Mouse (Mus musculus) embryonic facial prominence, embryonic 12.5 days (tissue): ENCODE measurements around the gene Map2k5. TPM values are rescaled to one million over a fixed set of nuclear protein-coding genes. Genes with fewer than 3 reads are reported as not detected.

ENCODE experiments used
- ATAC-seq: fragments of 200-750 bp; cut with Nextera tagmentation; 2 replicates; pipeline ENCODE4 v1.8.0; 2017; ENCODE audit not compliant: insufficient number of reproducible peaks, insufficient read depth, low FRiP score, low TSS enrichment
- H3K27ac ChIP-seq: fragments of 300-500 bp; sonication (generic); 2 replicates; pipeline ENCODE4 v1.5.1; 2016; ENCODE audit warnings: mild to moderate bottlenecking
- H3K27me3 ChIP-seq: fragments of 300-500 bp; sonication (generic); 2 replicates; pipeline ENCODE4 v1.6.1; 2016; ENCODE audit warnings: mild to moderate bottlenecking, moderate library complexity
- H3K36me3 ChIP-seq: fragments of 300-500 bp; sonication (generic); 2 replicates; pipeline ENCODE4 v1.6.1; 2016; ENCODE audit warnings: mild to moderate bottlenecking
- H3K4me1 ChIP-seq: fragments of 300-500 bp; sonication (generic); 2 replicates; pipeline ENCODE4 v1.6.1; 2016
- H3K4me2 ChIP-seq: fragments of 300-500 bp; sonication (generic); replicated peaks from 2 replicates; pipeline ENCODE4 v1.6.1; 2016; ENCODE audit warnings: mild to moderate bottlenecking, moderate library complexity
- H3K4me3 ChIP-seq: fragments of 300-500 bp; sonication (generic); 2 replicates; pipeline ENCODE4 v1.5.1; 2016; ENCODE audit warnings: mild to moderate bottlenecking
- H3K9ac ChIP-seq: fragments of 300-500 bp; sonication (generic); 2 replicates; pipeline ENCODE4 v1.6.1; 2016; ENCODE audit warnings: mild to moderate bottlenecking, moderate library complexity
- H3K9me3 ChIP-seq: fragments of 300-500 bp; sonication (generic); 2 replicates; pipeline ENCODE4 v1.6.1; 2016; ENCODE audit warnings: mild to moderate bottlenecking, moderate library complexity
- WGBS: fragments of 180-500 bp; shearing (Covaris S2); methylation state at CpG from one replicate; pipeline ENCODE4 v1.1.7; 2016; 5-methylcytosine and 5-hydroxymethylcytosine counted together
- polyA plus RNA-seq: library from polyadenylated mRNA; unstranded; fragments of >200 nt; fragmentation: Nextera tagmentation; extraction: Ambion mirVana; gene quantifications from 2 replicates; pipeline ENCODE4 v1.2.1, GENCODE M21; 2016

Map2k5 gene
- polyA plus RNA-seq, 1 experiment from 2014 or later: 43.7 TPM

- H3K36me3 ChIP-seq: peaks cover 27% of the 10 kb centered on the region; the same call in 1 of the 2 replicates
- H3K4me2 ChIP-seq: no peak overlapping the region
- no peak overlapping the region for H3K27ac ChIP-seq
- H3K9ac ChIP-seq: no peak overlapping the region
- no peaks in the 10 kb centered on the region for H3K27me3 ChIP-seq
- H3K4me1 ChIP-seq: peaks cover 27% of the 10 kb centered on the region
- ATAC-seq: no peak
- 85% methylated on average over 2 of the region's 2 CpGs for WGBS
- H3K9me3 ChIP-seq: no peaks in the 10 kb centered on the region
- H3K4me3 ChIP-seq: no peak overlapping the region
Measured at GRCm38 (mm10) chr9:63373315-63373714, 4.4 kb downstream of the Map2k5 start.

GRCm38 (mm10) chr9:63372541-63372940 is 5.2 kb downstream of the Map2k5 start:
- peaks cover 27% of the 10 kb centered on the region; the same call in 1 of the 2 replicates for H3K36me3 ChIP-seq
- WGBS: 73% methylated on average over 8 of the region's 8 CpGs

GRCm38 (mm10) chr9:63360410-63360809 is 17.3 kb downstream of the Map2k5 start:
- no peak overlapping the region for H3K9ac ChIP-seq
- WGBS: 49% methylated on average over 3 of the region's 3 CpGs
- H3K27me3 ChIP-seq: no peaks in the 10 kb centered on the region
- no peak overlapping the region for H3K4me3 ChIP-seq
- H3K36me3 ChIP-seq: peaks cover 19% of the 10 kb centered on the region
- no peak for ATAC-seq
- no peaks in the 10 kb centered on the region for H3K9me3 ChIP-seq
- no peak overlapping the region for H3K27ac ChIP-seq
- H3K4me1 ChIP-seq: 0 out of 2 replicates have a peak, but pooled peaks cover 3% of the 10 kb centered on the region
- H3K4me2 ChIP-seq: no peak overlapping the region

More at GRCm38 (mm10) chr9:63372541-63372940, 5.2 kb downstream of the Map2k5 start:
- Histone ChIP-seq H3K4me2 (no peak overlapping the region), H3K27me3 (no peaks in the 10 kb centered on the region), H3K4me1 (peaks cover 27% of the 10 kb centered on the region), H3K4me3 (no peak overlapping the region), H3K9ac (no peak overlapping the region), H3K27ac (no peak overlapping the region), H3K9me3 (no peaks in the 10 kb centered on the region)
- ATAC-seq: no peak

- peaks cover 6% of the 10 kb centered on the region; the same call in 1 of the 2 replicates for H3K4me1 ChIP-seq
- H3K9me3 ChIP-seq: no peaks in the 10 kb centered on the region
- ATAC-seq: no peak
- WGBS: 87% methylated on average over 5 of the region's 5 CpGs
- H3K27ac ChIP-seq: no peak overlapping the region
- no peaks in the 10 kb centered on the region for H3K27me3 ChIP-seq
- no peak overlapping the region for H3K4me3 ChIP-seq
- no peak overlapping the region for H3K4me2 ChIP-seq
- H3K36me3 ChIP-seq: peaks cover 15% of the 10 kb centered on the region
- H3K9ac ChIP-seq: no peak overlapping the region
Measured at GRCm38 (mm10) chr9:63359016-63359415, 18.7 kb downstream of the Map2k5 start.

- Histone ChIP-seq H3K9me3 (no peaks in the 10 kb centered on the region), H3K9ac (no peak overlapping the region), H3K36me3 (peaks cover 15% of the 10 kb centered on the region), H3K4me1 (peaks cover 3% of the 10 kb centered on the region; the same call in 1 of the 2 replicates), H3K4me2 (no peak overlapping the region), H3K27ac (no peak overlapping the region), H3K27me3 (no peaks in the 10 kb centered on the region), H3K4me3 (no peak overlapping the region)
- 88% methylated on average over 4 of the region's 4 CpGs for WGBS
- no peak for ATAC-seq
Measured at GRCm38 (mm10) chr9:63356721-63357120, 21.0 kb downstream of the Map2k5 start.

GRCm38 (mm10) chr9:63356278-63356677 is 21.4 kb downstream of the Map2k5 start:
- H3K36me3 ChIP-seq: peaks cover 15% of the 10 kb centered on the region
- WGBS: 87% methylated on average over 9 of the region's 9 CpGs
- H3K27ac ChIP-seq: no peak overlapping the region
- no peaks in the 10 kb centered on the region for H3K9me3 ChIP-seq
- no peak overlapping the region for H3K9ac ChIP-seq
- no peak for ATAC-seq
- H3K4me2 ChIP-seq: no peak overlapping the region
- peaks cover 3% of the 10 kb centered on the region; the same call in 1 of the 2 replicates for H3K4me1 ChIP-seq
- no peak overlapping the region for H3K4me3 ChIP-seq
- H3K27me3 ChIP-seq: no peaks in the 10 kb centered on the region

GRCm38 (mm10) chr9:63354168-63354567 is 23.5 kb downstream of the Map2k5 start:
- 80% methylated on average over 4 of the region's 4 CpGs for WGBS
- ATAC-seq: no peak

GRCm38 (mm10) chr9:63350030-63350429 is 27.7 kb downstream of the Map2k5 start:
- no peak overlapping the region for H3K27ac ChIP-seq
- no peak overlapping the region for H3K4me3 ChIP-seq
- H3K9ac ChIP-seq: no peak overlapping the region
- no peaks in the 10 kb centered on the region for H3K27me3 ChIP-seq
- peaks cover 3% of the 10 kb centered on the region; the same call in 1 of the 2 replicates for H3K4me1 ChIP-seq
- WGBS: 86% methylated on average over 8 of the region's 8 CpGs
- no peak for ATAC-seq
- no peaks in the 10 kb centered on the region for H3K36me3 ChIP-seq
- H3K4me2 ChIP-seq: no peak overlapping the region
- H3K9me3 ChIP-seq: no peaks in the 10 kb centered on the region

More at GRCm38 (mm10) chr9:63354168-63354567, 23.5 kb downstream of the Map2k5 start:
- H3K36me3 ChIP-seq: peaks cover 15% of the 10 kb centered on the region
- H3K27me3 ChIP-seq: no peaks in the 10 kb centered on the region
- H3K4me2 ChIP-seq: no peak overlapping the region
- H3K9me3 ChIP-seq: no peaks in the 10 kb centered on the region
- no peak overlapping the region for H3K27ac ChIP-seq
- H3K4me1 ChIP-seq: peaks cover 3% of the 10 kb centered on the region; the same call in 1 of the 2 replicates
- no peak overlapping the region for H3K4me3 ChIP-seq
- H3K9ac ChIP-seq: no peak overlapping the region

- WGBS: 73% methylated on average over 3 of the region's 3 CpGs
- Histone ChIP-seq H3K4me3 (no peak overlapping the region), H3K4me1 (peaks cover 2% of the 10 kb centered on the region; the same call in 1 of the 2 replicates), H3K36me3 (no peaks in the 10 kb centered on the region), H3K27ac (no peak overlapping the region), H3K4me2 (no peak overlapping the region), H3K9me3 (no peaks in the 10 kb centered on the region), H3K9ac (no peak overlapping the region), H3K27me3 (no peaks in the 10 kb centered on the region)
- no peak for ATAC-seq
Measured at GRCm38 (mm10) chr9:63349241-63349640, 28.5 kb downstream of the Map2k5 start.

GRCm38 (mm10) chr9:63348146-63348545 is 29.6 kb downstream of the Map2k5 start:
- no peak overlapping the region for H3K27ac ChIP-seq
- H3K4me3 ChIP-seq: no peak overlapping the region
- no peak for ATAC-seq
- no peak overlapping the region for H3K4me2 ChIP-seq
- no peak overlapping the region for H3K9ac ChIP-seq
- H3K27me3 ChIP-seq: no peaks in the 10 kb centered on the region
- H3K4me1 ChIP-seq: no peaks in the 10 kb centered on the region; the same call in 1 of the 2 replicates
- no peaks in the 10 kb centered on the region for H3K9me3 ChIP-seq
- WGBS: 72% methylated on average over 1 of the region's 1 CpGs
- no peaks in the 10 kb centered on the region for H3K36me3 ChIP-seq

- no peaks in the 10 kb centered on the region for H3K9me3 ChIP-seq
- no peaks in the 10 kb centered on the region; the same call in 1 of the 2 replicates for H3K4me1 ChIP-seq
- no peak for ATAC-seq
- no peak overlapping the region for H3K9ac ChIP-seq
- WGBS: 88% methylated on average over 6 of the region's 6 CpGs
- no peak overlapping the region for H3K4me3 ChIP-seq
- no peaks in the 10 kb centered on the region for H3K27me3 ChIP-seq
- H3K27ac ChIP-seq: no peak overlapping the region
- no peak overlapping the region for H3K4me2 ChIP-seq
- no peaks in the 10 kb centered on the region for H3K36me3 ChIP-seq
Measured at GRCm38 (mm10) chr9:63346029-63346428, 31.7 kb downstream of the Map2k5 start.

GRCm38 (mm10) chr9:63341761-63342160 is 35.9 kb downstream of the Map2k5 start:
- no peak overlapping the region for H3K9ac ChIP-seq
- no peak overlapping the region for H3K4me3 ChIP-seq
- H3K9me3 ChIP-seq: no peaks in the 10 kb centered on the region
- no peak overlapping the region for H3K4me2 ChIP-seq
- 76% methylated on average over 3 of the region's 3 CpGs for WGBS
- no peak overlapping the region for H3K27ac ChIP-seq
- H3K4me1 ChIP-seq: peaks cover 15% of the 10 kb centered on the region; the same call in 1 of the 2 replicates
- peaks cover 5% of the 10 kb centered on the region for H3K36me3 ChIP-seq
- no peak for ATAC-seq
- no peaks in the 10 kb centered on the region for H3K27me3 ChIP-seq
